Mouse (Mus musculus) forebrain, postnatal 0 days (tissue): ENCODE results near the gene Ifit3b. TPM values are rescaled to one million over a fixed set of nuclear protein-coding genes. Genes with fewer than 3 reads are reported as not detected.
A peak's percentile ranks its signal among the peaks of the same experiment; 100 is the strongest.
"Not testable (repeated sequence)": the region's sequence is repeated elsewhere in the genome, so short reads cannot be mapped to it uniquely, and the experiment has no call there.

Source experiments
- ATAC-seq: fragments of 200-750 bp; cut with Nextera tagmentation; 2 replicates; pipeline ENCODE4 v1.8.0; 2017; ENCODE audit warnings: mild to moderate bottlenecking, moderate library complexity
- DNase-seq: peaks from one replicate; pipeline ENCODE4 v3.0.0-alpha.2; 2015
- H3K27ac ChIP-seq: fragments of 300-500 bp; sonication (generic); 2 replicates; pipeline ENCODE4 v1.5.1; 2014; ENCODE audit warnings: low read depth, mild to moderate bottlenecking, antibody characterized with exemption, low read length, moderate library complexity, mixed read lengths
- H3K27me3 ChIP-seq: fragments of 300-500 bp; sonication (generic); 2 replicates; pipeline ENCODE4 v1.6.1; 2014; ENCODE audit warnings: mild to moderate bottlenecking, low read length, mixed read lengths; ENCODE audit not compliant: insufficient read depth
- H3K36me3 ChIP-seq: fragments of 300-500 bp; sonication (generic); 2 replicates; pipeline ENCODE4 v1.6.1; 2014; ENCODE audit warnings: mild to moderate bottlenecking, moderate library complexity; ENCODE audit not compliant: insufficient read depth
- H3K4me1 ChIP-seq: fragments of 300-500 bp; sonication (generic); 2 replicates; pipeline ENCODE4 v1.6.1; 2014; ENCODE audit warnings: antibody characterized with exemption; ENCODE audit not compliant: insufficient read depth
- H3K4me2 ChIP-seq: fragments of 300-500 bp; sonication (generic); 2 replicates; pipeline ENCODE4 v1.6.1; 2014; ENCODE audit warnings: low read depth, mild to moderate bottlenecking, moderate library complexity
- H3K4me3 ChIP-seq: fragments of 300-500 bp; sonication (generic); 2 replicates; pipeline ENCODE4 v1.5.1; 2014; ENCODE audit warnings: low read depth, low read length, mixed read lengths
- H3K9ac ChIP-seq: fragments of 300-500 bp; sonication (generic); 2 replicates; pipeline ENCODE4 v1.6.1; 2014; ENCODE audit warnings: mild to moderate bottlenecking
- H3K9me3 ChIP-seq: fragments of 300-500 bp; sonication (generic); 2 replicates; pipeline ENCODE4 v1.6.1; 2016; ENCODE audit warnings: low read length
- CTCF ChIP-seq: sonication (generic); IDR thresholded peaks from 2 replicates; pipeline ENCODE4 v1.5.1; 2016; ENCODE audit warnings: antibody characterized with exemption, control low read depth, low read depth
- WGBS: fragments of 180-500 bp; shearing (Covaris S2); extraction: QIAGEN DNeasy Blood & Tissue Kit; methylation state at CpG from one replicate; pipeline ENCODE4 v1.1.7; 2014; 5-methylcytosine and 5-hydroxymethylcytosine counted together
- polyA plus RNA-seq: library from polyadenylated mRNA; unstranded; fragments of >200 nt; fragmentation: Nextera tagmentation; extraction: Ambion mirVana; gene quantifications from 2 replicates; pipeline ENCODE4 v1.2.1, GENCODE M21; 2015
- total RNA-seq: library from RNA; depleted of rRNA; stranded (reverse); fragments of >200 nt; gene quantifications from 2 replicates; pipeline ENCODE4 v1.2.3, GENCODE M21; 2014

The Ifit3b gene
- total and polyA plus RNA-seq, 2 experiments from 2014 or later, result 0.19 to 0.79 TPM

GRCm38 (mm10) chr19:34573650-34574049 lies 34.1 kb upstream of the Ifit3b start:
- H3K4me2 ChIP-seq, result no peak overlapping the region
- DNase-seq (no peak), ATAC-seq (no peak)
- H3K27ac ChIP-seq, result no peak overlapping the region
- H3K4me1 ChIP-seq, result no peaks in the 10 kb centered on the region
- no peak overlapping the region for H3K9ac ChIP-seq
- TF ChIP-seq CTCF, result no peak
- no peaks in the 10 kb centered on the region for H3K9me3 ChIP-seq
- H3K27me3 ChIP-seq, result no peaks in the 10 kb centered on the region
- no peak overlapping the region for H3K4me3 ChIP-seq
- 93% methylated on average over 5 of the region's 5 CpGs for WGBS
- no peaks in the 10 kb centered on the region; the same call in 1 of the 2 replicates for H3K36me3 ChIP-seq

DNA sequence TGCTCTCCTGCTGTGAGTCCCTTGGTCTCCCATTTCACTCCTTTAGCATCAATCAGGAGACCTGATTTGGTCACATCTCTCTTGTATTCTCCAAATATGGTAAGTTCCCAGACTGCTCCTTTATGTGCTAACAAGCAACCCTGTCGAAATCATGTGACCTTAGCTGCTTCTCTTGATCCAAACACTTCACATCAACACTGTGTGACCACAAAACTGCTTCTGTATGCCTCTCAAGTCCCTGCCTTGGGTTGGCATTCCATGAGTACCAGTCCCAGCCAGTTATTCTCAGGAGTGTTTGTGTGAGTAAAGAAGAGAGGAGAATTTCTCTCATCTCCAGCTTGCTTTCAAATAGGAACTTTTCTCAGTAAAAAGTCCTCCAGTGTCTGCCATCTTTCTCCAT lies 30.6 kb upstream of the Ifit3b start:
- Histone ChIP-seq H3K36me3 (no peaks in the 10 kb centered on the region; the same call in 1 of the 2 replicates), H3K27ac (no peak overlapping the region), H3K4me1 (no peaks in the 10 kb centered on the region), H3K27me3 (no peaks in the 10 kb centered on the region), H3K4me2 (no peak overlapping the region), H3K9me3 (no peaks in the 10 kb centered on the region), H3K9ac (no peak overlapping the region), H3K4me3 (no peak overlapping the region)
- ATAC-seq (no peak), DNase-seq (no peak)
- no peak for TF ChIP-seq CTCF
- WGBS, result 50% methylated on average over 1 of the region's 1 CpGs

GRCm38 (mm10) chr19:34582696-34583095 lies 25.1 kb upstream of the Ifit3b start:
- not testable (repeated sequence) for H3K27ac ChIP-seq, DNase-seq, H3K4me2 ChIP-seq, H3K4me3 ChIP-seq, H3K9ac ChIP-seq, H3K9me3 ChIP-seq, H3K4me1 ChIP-seq, H3K27me3 ChIP-seq, H3K36me3 ChIP-seq, ATAC-seq
- 64% methylated on average over 2 of the region's 2 CpGs for WGBS

DNA sequence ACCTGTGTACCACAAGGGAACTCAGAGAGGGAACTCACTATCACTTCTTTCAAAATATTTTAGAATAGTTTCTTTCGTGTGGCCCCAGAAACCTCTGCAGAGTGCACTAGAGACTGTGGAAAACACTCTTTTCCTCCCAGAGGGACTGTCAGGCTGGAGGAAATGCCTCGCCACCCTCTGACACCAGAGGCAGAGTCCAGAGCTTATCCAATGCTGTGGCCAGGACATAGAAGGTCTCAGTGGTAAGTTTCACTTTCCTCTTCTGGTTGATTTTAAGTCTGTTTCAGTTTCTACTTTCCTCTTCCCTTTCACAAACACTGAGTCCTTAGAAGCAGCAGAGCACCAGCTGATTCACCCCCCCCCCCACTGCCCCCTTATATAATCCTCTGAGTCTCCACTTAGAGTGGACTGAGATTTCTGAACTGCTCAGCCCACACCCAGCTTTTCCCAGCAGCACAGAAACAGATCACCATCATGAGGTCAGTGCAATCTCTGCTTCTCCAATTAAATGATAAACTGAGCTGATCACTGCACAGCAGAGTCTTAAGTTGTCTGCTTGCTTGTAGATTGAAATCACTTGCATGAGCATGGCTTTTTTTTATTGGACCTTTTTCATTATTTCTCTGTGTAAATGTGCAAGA lies 24.5 kb upstream of the Ifit3b start, which contains the start of gene Ifit3:
TSS of gene Ifit3 (plus strand) at position 406 of the 641 bp plus-strand sequence.
- not testable (repeated sequence) for H3K27me3 ChIP-seq, H3K36me3 ChIP-seq, DNase-seq, ATAC-seq, H3K9ac ChIP-seq, H3K9me3 ChIP-seq, H3K4me1 ChIP-seq, H3K4me3 ChIP-seq, H3K4me2 ChIP-seq, H3K27ac ChIP-seq
- 63% methylated on average over 2 of the region's 2 CpGs for WGBS

DNA sequence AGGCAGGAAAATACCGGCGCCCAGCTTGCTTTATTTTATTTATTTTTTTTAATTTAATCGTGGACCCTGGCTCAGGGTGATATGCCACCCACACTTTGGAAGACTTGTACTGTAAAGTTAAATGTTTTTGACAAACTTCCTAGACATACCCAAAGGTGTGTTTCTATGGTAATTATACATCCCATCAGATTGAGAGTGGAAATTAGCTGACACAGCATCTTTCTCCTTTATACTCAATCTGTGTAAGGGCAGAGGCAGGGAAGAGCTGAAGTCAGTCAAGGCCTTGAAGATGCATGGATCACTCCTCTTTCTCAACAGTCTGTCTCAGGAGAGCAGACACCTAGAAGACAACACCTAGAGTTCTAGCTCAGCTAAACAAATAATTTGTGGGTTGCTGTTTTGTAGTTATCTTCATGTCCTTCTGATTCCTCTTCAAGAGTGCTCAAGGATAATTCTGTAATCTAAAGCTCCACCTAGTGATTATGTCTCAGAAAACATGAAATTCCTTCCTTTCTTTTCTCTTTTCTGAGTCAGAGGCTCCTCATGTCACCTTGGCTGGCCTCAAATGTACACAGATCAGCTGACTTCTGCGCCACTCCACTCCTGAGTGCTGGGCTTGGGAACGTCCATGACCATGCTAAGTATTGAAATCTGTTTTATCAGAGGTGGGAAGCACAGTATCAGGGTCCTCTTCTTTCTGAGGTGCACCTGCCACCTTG lies 21.9 kb upstream of the Ifit3b start:
- not testable (repeated sequence) for H3K4me2 ChIP-seq

DNA sequence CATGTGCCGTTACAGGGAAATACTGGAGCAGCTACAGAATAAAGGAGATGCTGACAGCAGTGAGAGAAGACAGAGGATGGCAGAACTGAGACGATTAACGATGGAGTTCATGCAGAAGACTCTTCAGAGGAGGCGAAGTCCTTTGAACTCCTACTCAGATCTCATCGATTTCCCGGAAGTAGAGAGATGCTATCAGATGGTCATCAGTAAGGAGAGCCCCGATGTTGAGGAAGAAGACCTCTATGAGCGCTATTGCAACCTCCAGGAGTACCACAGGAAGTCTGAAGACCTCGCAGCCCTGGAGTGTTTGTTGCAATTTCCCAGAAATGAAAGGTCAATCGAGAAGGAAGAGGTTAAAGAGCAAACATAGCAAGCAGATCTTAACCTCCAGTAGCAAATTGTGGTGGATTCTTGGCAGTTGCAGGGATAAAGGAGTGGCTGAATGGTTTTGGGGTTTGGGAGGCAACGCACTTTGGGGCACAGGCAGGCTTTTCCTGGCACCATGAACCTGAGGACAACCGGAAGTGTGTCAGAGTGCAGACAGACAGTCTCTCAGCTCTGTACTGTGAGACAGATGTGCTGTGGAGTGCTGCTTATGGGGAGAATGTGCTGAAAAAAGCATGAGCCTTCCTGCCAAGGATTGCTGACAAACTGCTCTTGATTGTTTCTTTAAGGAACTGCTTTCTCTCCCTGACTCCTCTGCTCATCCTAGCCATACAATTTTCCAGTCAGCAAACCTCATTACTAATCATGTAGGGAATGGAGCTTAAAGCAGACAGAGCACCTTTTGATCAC lies 19.7 kb upstream of the Ifit3b start:
- H3K36me3 ChIP-seq, H3K27ac ChIP-seq, H3K4me1 ChIP-seq, H3K9ac ChIP-seq, H3K4me2 ChIP-seq, DNase-seq, H3K27me3 ChIP-seq, H3K4me3 ChIP-seq, H3K9me3 ChIP-seq: not testable (repeated sequence)
- peak; percentile 53 for ATAC-seq
- WGBS, result 82% methylated on average over 6 of the region's 12 CpGs

More for the DNA sequence above, 21.9 kb upstream of the Ifit3b start:
- ATAC-seq, H3K9ac ChIP-seq, H3K27ac ChIP-seq, H3K36me3 ChIP-seq, H3K9me3 ChIP-seq, H3K27me3 ChIP-seq, H3K4me1 ChIP-seq, H3K4me3 ChIP-seq: not testable (repeated sequence)
- DNase-seq, result peak; percentile 6
- TF ChIP-seq CTCF, result peak; percentile 22; the same call in 1 of the 2 replicates
- WGBS, result 77% methylated on average over 5 of the region's 5 CpGs

- no peak overlapping the region for H3K9ac ChIP-seq
- H3K4me2 ChIP-seq, result no peak overlapping the region
- no peaks in the 10 kb centered on the region for H3K36me3 ChIP-seq
- no peaks in the 10 kb centered on the region for H3K9me3 ChIP-seq
- TF ChIP-seq CTCF, result peak; percentile 27; the same call in 1 of the 2 replicates
- H3K27ac ChIP-seq, result no peak overlapping the region
- H3K4me1 ChIP-seq, result 0 out of 2 replicates have a peak, but pooled peaks cover 5% of the 10 kb centered on the region
- no peaks in the 10 kb centered on the region for H3K27me3 ChIP-seq
- H3K4me3 ChIP-seq, result no peak overlapping the region
- DNase-seq (no peak), ATAC-seq (no peak)
Observed at GRCm38 (mm10) chr19:34588959-34589358, 18.8 kb upstream of the Ifit3b start.
